Mouse (Mus musculus): Measurements from ENCODE around the gene Kdm2b. TPM values are rescaled to one million over a fixed set of nuclear protein-coding genes. Genes with fewer than 3 reads are reported as not detected.
"Not testable (repeated sequence)": the region's sequence is repeated elsewhere in the genome, so short reads cannot be mapped to it uniquely, and the experiment has no call there.

The Kdm2b gene
- polyA plus RNA-seq, 1 experiment from 2014 or later = 31.7 TPM

GRCm38 (mm10) chr5:122974701-122975100 lies 14.9 kb downstream of the Kdm2b start:
- H3K4me1 ChIP-seq (replicated peaks; ENCODE audit: control insufficient read depth, insufficient read depth, low read length); H3K27me3 ChIP-seq (replicated peaks; ENCODE audit: control insufficient read depth, insufficient read depth, low read length); H3K4me3 ChIP-seq (ENCODE audit: low read depth, low read length); DNase-seq (ENCODE audit: low spot score); ATAC-seq (replicated peaks; ENCODE audit: low FRiP score, low TSS enrichment, low read depth); H3K9ac ChIP-seq (ENCODE audit: low read length); H3K9me3 ChIP-seq (ENCODE audit: control insufficient read depth, low read length); H3K36me3 ChIP-seq (ENCODE audit: control insufficient read depth, insufficient read depth, low read length); H3K4me2 ChIP-seq (ENCODE audit: low read length); H3K27ac ChIP-seq (ENCODE audit: low read depth): not testable (repeated sequence)
- 90% methylated on average over 4 of the region's 4 CpGs for WGBS

GRCm38 (mm10) chr5:122972116-122972515 lies 17.5 kb downstream of the Kdm2b start:
- H3K27me3 ChIP-seq (replicated peaks; ENCODE audit: control insufficient read depth, insufficient read depth, low read length) = no peaks in the 10 kb centered on the region
- DNase-seq (ENCODE audit: low spot score) (no peak), ATAC-seq (replicated peaks; ENCODE audit: low FRiP score, low TSS enrichment, low read depth) (no peak)
- H3K4me3 ChIP-seq (ENCODE audit: low read depth, low read length) = no peak overlapping the region
- no peaks in the 10 kb centered on the region for H3K36me3 ChIP-seq (ENCODE audit: control insufficient read depth, insufficient read depth, low read length)
- WGBS = 80% methylated on average over 9 of the region's 9 CpGs
- H3K4me1 ChIP-seq (replicated peaks; ENCODE audit: control insufficient read depth, insufficient read depth, low read length) = no peaks in the 10 kb centered on the region
- H3K9ac ChIP-seq (ENCODE audit: low read length) = no peak overlapping the region
- H3K9me3 ChIP-seq (ENCODE audit: control insufficient read depth, low read length) = no peaks in the 10 kb centered on the region
- no peak overlapping the region for H3K4me2 ChIP-seq (ENCODE audit: low read length)
- no peak overlapping the region for H3K27ac ChIP-seq (ENCODE audit: low read depth)

DNA sequence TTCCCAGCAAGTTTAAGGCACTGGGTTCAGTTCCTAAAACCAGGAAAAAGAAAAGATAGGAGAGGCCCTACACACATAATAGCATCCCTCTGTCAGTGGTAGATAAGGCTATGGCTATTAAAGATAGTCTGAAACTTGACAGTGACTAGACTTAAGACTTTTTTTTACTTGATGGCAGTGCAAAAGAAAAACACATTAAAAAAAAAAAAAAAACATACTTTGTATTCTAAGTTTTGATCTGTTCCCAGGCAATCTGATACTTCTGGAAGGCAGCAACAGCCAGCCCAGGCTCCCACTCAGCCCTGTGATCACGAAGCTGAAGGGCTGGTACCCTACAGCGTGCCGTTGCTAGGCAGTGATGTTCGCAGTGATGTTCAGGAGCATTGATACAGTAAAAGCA lies 18.2 kb downstream of the Kdm2b start:
- DNase-seq (ENCODE audit: low spot score) = no peak
- 88% methylated on average over 4 of the region's 4 CpGs for WGBS
- no peak for ATAC-seq (replicated peaks; ENCODE audit: low FRiP score, low TSS enrichment, low read depth)
- Histone ChIP-seq H3K36me3 (ENCODE audit: control insufficient read depth, insufficient read depth, low read length) (no peaks in the 10 kb centered on the region), H3K4me3 (ENCODE audit: low read depth, low read length) (no peak overlapping the region), H3K4me1 (replicated peaks; ENCODE audit: control insufficient read depth, insufficient read depth, low read length) (no peaks in the 10 kb centered on the region), H3K27me3 (replicated peaks; ENCODE audit: control insufficient read depth, insufficient read depth, low read length) (no peaks in the 10 kb centered on the region), H3K9me3 (ENCODE audit: control insufficient read depth, low read length) (no peaks in the 10 kb centered on the region), H3K27ac (ENCODE audit: low read depth) (no peak overlapping the region), H3K4me2 (ENCODE audit: low read length) (no peak overlapping the region), H3K9ac (ENCODE audit: low read length) (no peak overlapping the region)

GRCm38 (mm10) chr5:122970056-122970455 lies 19.6 kb downstream of the Kdm2b start:
- H3K9me3 ChIP-seq (ENCODE audit: control insufficient read depth, low read length) = no peaks in the 10 kb centered on the region
- H3K27me3 ChIP-seq (replicated peaks; ENCODE audit: control insufficient read depth, insufficient read depth, low read length) = no peaks in the 10 kb centered on the region
- no peak overlapping the region for H3K4me2 ChIP-seq (ENCODE audit: low read length)
- DNase-seq (ENCODE audit: low spot score) (no peak), ATAC-seq (replicated peaks; ENCODE audit: low FRiP score, low TSS enrichment, low read depth) (no peak)
- no peaks in the 10 kb centered on the region for H3K36me3 ChIP-seq (ENCODE audit: control insufficient read depth, insufficient read depth, low read length)
- H3K4me1 ChIP-seq (replicated peaks; ENCODE audit: control insufficient read depth, insufficient read depth, low read length) = no peaks in the 10 kb centered on the region
- WGBS = 70% methylated on average over 5 of the region's 5 CpGs
- H3K27ac ChIP-seq (ENCODE audit: low read depth) = no peak overlapping the region
- H3K9ac ChIP-seq (ENCODE audit: low read length) = no peak overlapping the region
- H3K4me3 ChIP-seq (ENCODE audit: low read depth, low read length) = no peak overlapping the region

GRCm38 (mm10) chr5:122968322-122968721 lies 21.3 kb downstream of the Kdm2b start:
- ATAC-seq (replicated peaks; ENCODE audit: low FRiP score, low TSS enrichment, low read depth) = peak; percentile 64; the same call in 1 of the 2 replicates
- Histone ChIP-seq H3K27ac (ENCODE audit: low read depth) (no peak overlapping the region), H3K27me3 (replicated peaks; ENCODE audit: control insufficient read depth, insufficient read depth, low read length) (no peaks in the 10 kb centered on the region), H3K9ac (ENCODE audit: low read length) (no peak overlapping the region), H3K9me3 (ENCODE audit: control insufficient read depth, low read length) (no peaks in the 10 kb centered on the region), H3K4me2 (ENCODE audit: low read length) (no peak overlapping the region), H3K4me1 (replicated peaks; ENCODE audit: control insufficient read depth, insufficient read depth, low read length) (no peaks in the 10 kb centered on the region), H3K4me3 (ENCODE audit: low read depth, low read length) (no peak overlapping the region), H3K36me3 (ENCODE audit: control insufficient read depth, insufficient read depth, low read length) (no peaks in the 10 kb centered on the region)
- WGBS = 15% methylated on average over 4 of the region's 4 CpGs
- peak; percentile 82 for DNase-seq (ENCODE audit: low spot score)

GRCm38 (mm10) chr5:122965427-122965826 lies 24.2 kb downstream of the Kdm2b start:
- Histone ChIP-seq H3K36me3 (ENCODE audit: control insufficient read depth, insufficient read depth, low read length) (no peaks in the 10 kb centered on the region), H3K4me2 (ENCODE audit: low read length) (no peak overlapping the region), H3K4me1 (replicated peaks; ENCODE audit: control insufficient read depth, insufficient read depth, low read length) (no peaks in the 10 kb centered on the region), H3K9ac (ENCODE audit: low read length) (no peak overlapping the region), H3K9me3 (ENCODE audit: control insufficient read depth, low read length) (no peaks in the 10 kb centered on the region), H3K27me3 (replicated peaks; ENCODE audit: control insufficient read depth, insufficient read depth, low read length) (no peaks in the 10 kb centered on the region), H3K27ac (ENCODE audit: low read depth) (no peak overlapping the region), H3K4me3 (ENCODE audit: low read depth, low read length) (no peak overlapping the region)
- WGBS = 82% methylated on average over 11 of the region's 11 CpGs
- DNase-seq (ENCODE audit: low spot score) = no peak
- ATAC-seq (replicated peaks; ENCODE audit: low FRiP score, low TSS enrichment, low read depth) = no peak

DNA sequence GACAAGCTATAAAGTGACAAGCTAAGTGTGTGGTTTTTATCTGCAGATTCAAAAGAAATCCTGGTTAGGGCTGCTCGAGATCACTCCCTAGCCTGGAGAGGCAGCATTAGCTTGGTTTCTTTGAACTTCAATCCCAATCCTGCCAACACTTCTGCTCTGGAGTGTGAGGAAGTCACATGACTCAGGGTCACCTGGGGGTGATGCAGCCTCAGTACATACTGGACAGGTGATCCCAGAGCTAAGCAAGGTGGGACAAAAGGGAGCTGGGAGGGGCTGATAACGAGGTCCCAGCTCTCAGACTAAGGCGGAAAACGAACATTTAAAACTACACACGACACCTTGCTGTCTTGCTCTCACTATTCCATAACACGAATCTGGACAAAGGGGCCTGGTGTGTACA lies 24.8 kb downstream of the Kdm2b start:
- no peak overlapping the region for H3K9ac ChIP-seq (ENCODE audit: low read length)
- no peaks in the 10 kb centered on the region for H3K9me3 ChIP-seq (ENCODE audit: control insufficient read depth, low read length)
- H3K4me1 ChIP-seq (replicated peaks; ENCODE audit: control insufficient read depth, insufficient read depth, low read length) = no peaks in the 10 kb centered on the region
- DNase-seq (ENCODE audit: low spot score) = no peak
- no peak overlapping the region for H3K27ac ChIP-seq (ENCODE audit: low read depth)
- H3K4me3 ChIP-seq (ENCODE audit: low read depth, low read length) = no peak overlapping the region
- H3K36me3 ChIP-seq (ENCODE audit: control insufficient read depth, insufficient read depth, low read length) = no peaks in the 10 kb centered on the region
- peak; percentile 63; the same call in 1 of the 2 replicates for ATAC-seq (replicated peaks; ENCODE audit: low FRiP score, low TSS enrichment, low read depth)
- no peak overlapping the region for H3K4me2 ChIP-seq (ENCODE audit: low read length)
- H3K27me3 ChIP-seq (replicated peaks; ENCODE audit: control insufficient read depth, insufficient read depth, low read length) = no peaks in the 10 kb centered on the region
- 79% methylated on average over 6 of the region's 6 CpGs for whole genome bisulfite sequencing

GRCm38 (mm10) chr5:122961905-122962304 lies 27.7 kb downstream of the Kdm2b start:
- H3K27me3 ChIP-seq (replicated peaks; ENCODE audit: control insufficient read depth, insufficient read depth, low read length) = no peaks in the 10 kb centered on the region
- no peaks in the 10 kb centered on the region for H3K4me1 ChIP-seq (replicated peaks; ENCODE audit: control insufficient read depth, insufficient read depth, low read length)
- H3K4me2 ChIP-seq (ENCODE audit: low read length) = no peak overlapping the region
- H3K9me3 ChIP-seq (ENCODE audit: control insufficient read depth, low read length) = no peaks in the 10 kb centered on the region
- ATAC-seq (replicated peaks; ENCODE audit: low FRiP score, low TSS enrichment, low read depth) = no peak
- no peak overlapping the region for H3K4me3 ChIP-seq (ENCODE audit: low read depth, low read length)
- no peak for DNase-seq (ENCODE audit: low spot score)
- H3K9ac ChIP-seq (ENCODE audit: low read length) = no peak overlapping the region
- H3K36me3 ChIP-seq (ENCODE audit: control insufficient read depth, insufficient read depth, low read length) = no peaks in the 10 kb centered on the region
- WGBS = 48% methylated on average over 3 of the region's 3 CpGs
- no peak overlapping the region for H3K27ac ChIP-seq (ENCODE audit: low read depth)

DNA sequence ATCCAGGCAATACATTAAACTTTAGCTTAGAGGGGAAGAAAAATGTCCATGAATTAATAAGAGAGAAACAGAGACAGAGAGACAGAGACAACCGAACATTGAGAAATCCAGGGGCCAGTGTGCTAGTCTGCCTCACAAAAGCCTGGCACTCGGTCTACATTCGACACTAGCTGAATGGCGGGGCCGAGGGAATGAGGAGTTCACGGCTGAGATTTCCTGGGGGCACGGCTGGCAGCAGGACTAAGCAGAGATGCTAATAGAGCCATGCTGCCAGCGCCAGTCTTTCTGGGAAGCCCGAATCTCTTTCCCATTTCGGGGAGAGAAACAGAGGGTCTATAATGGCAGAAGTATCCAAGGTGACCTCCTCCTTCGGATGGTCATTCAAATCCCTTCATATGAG lies 30.2 kb downstream of the Kdm2b start:
- H3K4me2 ChIP-seq (ENCODE audit: low read length) = no peak overlapping the region
- ATAC-seq (replicated peaks; ENCODE audit: low FRiP score, low TSS enrichment, low read depth) (no peak), DNase-seq (ENCODE audit: low spot score) (no peak)
- H3K27me3 ChIP-seq (replicated peaks; ENCODE audit: control insufficient read depth, insufficient read depth, low read length) = peaks cover 2% of the 10 kb centered on the region; the same call in 1 of the 2 replicates
- no peaks in the 10 kb centered on the region for H3K4me1 ChIP-seq (replicated peaks; ENCODE audit: control insufficient read depth, insufficient read depth, low read length)
- no peaks in the 10 kb centered on the region for H3K9me3 ChIP-seq (ENCODE audit: control insufficient read depth, low read length)
- 91% methylated on average over 11 of the region's 11 CpGs for WGBS
- no peak overlapping the region for H3K4me3 ChIP-seq (ENCODE audit: low read depth, low read length)
- no peaks in the 10 kb centered on the region for H3K36me3 ChIP-seq (ENCODE audit: control insufficient read depth, insufficient read depth, low read length)
- no peak overlapping the region for H3K27ac ChIP-seq (ENCODE audit: low read depth)
- no peak overlapping the region for H3K9ac ChIP-seq (ENCODE audit: low read length)

All from intestine, embryonic 14.5 days (tissue).